Mouse (Mus musculus) lung, embryonic 14.5 days (tissue): ENCODE results near the gene Sag. TPM values are rescaled to one million over a fixed set of nuclear protein-coding genes. Genes with fewer than 3 reads are reported as not detected.

ENCODE experiments used
- ATAC-seq: fragments of 200-750 bp; cut with Nextera tagmentation; 2 replicates; pipeline ENCODE4 v1.8.0; 2017; ENCODE audit warnings: mild to moderate bottlenecking, moderate TSS enrichment, moderate library complexity; ENCODE audit not compliant: insufficient read depth
- DNase-seq: peaks from one replicate; pipeline ENCODE4 v3.0.0-alpha.2; 2015
- H3K27ac ChIP-seq: fragments of 300-500 bp; sonication (generic); 2 replicates; pipeline ENCODE4 v1.5.1; 2014; ENCODE audit warnings: low read depth, mild to moderate bottlenecking, moderate library complexity
- H3K27me3 ChIP-seq: fragments of 300-500 bp; sonication (generic); 2 replicates; pipeline ENCODE4 v1.6.1; 2014; ENCODE audit warnings: low read length, control low read depth; ENCODE audit not compliant: insufficient read depth
- H3K36me3 ChIP-seq: fragments of 300-500 bp; sonication (generic); 2 replicates; pipeline ENCODE4 v1.6.1; 2014; ENCODE audit warnings: control low read depth; ENCODE audit not compliant: insufficient read depth
- H3K4me1 ChIP-seq: fragments of 300-500 bp; sonication (generic); 2 replicates; pipeline ENCODE4 v1.6.1; 2014; ENCODE audit warnings: antibody characterized with exemption, control low read depth; ENCODE audit not compliant: insufficient read depth
- H3K4me2 ChIP-seq: fragments of 300-500 bp; sonication (generic); 2 replicates; pipeline ENCODE4 v1.6.1; 2014; ENCODE audit warnings: mild to moderate bottlenecking
- H3K4me3 ChIP-seq: fragments of 300-500 bp; sonication (generic); 2 replicates; pipeline ENCODE4 v1.5.1; 2014; ENCODE audit warnings: low read depth, low read length
- H3K9ac ChIP-seq: fragments of 300-500 bp; sonication (generic); 2 replicates; pipeline ENCODE4 v1.6.1; 2014
- H3K9me3 ChIP-seq: fragments of 300-500 bp; sonication (generic); 2 replicates; pipeline ENCODE4 v1.6.1; 2016; ENCODE audit warnings: low read depth, low read length, control low read depth
- CTCF ChIP-seq: IDR thresholded peaks from 2 replicates; pipeline ENCODE4 v1.5.1; 2016; ENCODE audit warnings: antibody characterized with exemption, low read depth
- WGBS: fragments of 180-500 bp; shearing (Covaris S2); extraction: QIAGEN DNeasy Blood & Tissue Kit; methylation state at CpG from one replicate; pipeline ENCODE4 v1.1.7; 2014; 5-methylcytosine and 5-hydroxymethylcytosine counted together
- polyA plus RNA-seq: library from polyadenylated mRNA; unstranded; fragments of >200 nt; fragmentation: Nextera tagmentation; extraction: Ambion mirVana; gene quantifications from 2 replicates; pipeline ENCODE4 v1.2.1, GENCODE M21; 2014

The Sag gene
- polyA plus RNA-seq, 1 experiment from 2014 or later: 2.0 TPM

DNA sequence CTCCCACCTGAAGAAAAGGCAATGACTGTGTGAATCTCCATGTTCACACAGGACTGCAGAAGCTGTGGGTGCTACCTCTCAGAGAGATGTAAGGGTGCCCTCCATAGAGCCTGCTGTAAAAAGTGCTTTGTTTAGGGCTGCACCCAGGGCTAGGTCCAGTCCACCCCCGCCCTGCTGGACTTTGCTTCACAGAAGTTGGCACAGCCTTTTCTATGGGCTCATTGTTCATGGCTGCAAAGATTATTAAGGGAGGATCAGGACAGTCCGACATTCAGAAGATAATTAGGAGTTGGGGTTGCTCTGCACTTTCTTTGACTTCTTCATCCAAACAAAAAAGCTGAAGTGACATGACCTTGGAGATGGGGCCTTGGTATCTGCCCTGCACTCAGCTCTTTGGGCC, 89.0 kb downstream of the Sag start:
- no peak for ATAC-seq
- Histone ChIP-seq H3K4me1 (no peaks in the 10 kb centered on the region; the same call in 1 of the 2 replicates), H3K27me3 (no peaks in the 10 kb centered on the region), H3K4me2 (no peak overlapping the region), H3K36me3 (no peaks in the 10 kb centered on the region), H3K9ac (no peak overlapping the region), H3K9me3 (no peaks in the 10 kb centered on the region), H3K4me3 (no peak overlapping the region), H3K27ac (no peak overlapping the region)
- 81% methylated on average over 2 of the region's 2 CpGs for WGBS
- no peak for TF ChIP-seq CTCF
- no peak for DNase-seq

- no peak overlapping the region for H3K27ac ChIP-seq
- H3K4me2 ChIP-seq: no peak overlapping the region
- no peak overlapping the region for H3K4me3 ChIP-seq
- DNase-seq: no peak
- WGBS: 93% methylated on average over 4 of the region's 4 CpGs
- H3K9me3 ChIP-seq: no peaks in the 10 kb centered on the region
- no peak overlapping the region for H3K9ac ChIP-seq
- H3K36me3 ChIP-seq: no peaks in the 10 kb centered on the region
- no peaks in the 10 kb centered on the region for H3K27me3 ChIP-seq
- no peak for ATAC-seq
- no peaks in the 10 kb centered on the region; the same call in 1 of the 2 replicates for H3K4me1 ChIP-seq
- no peak for TF ChIP-seq CTCF
These were observed 89.9 kb downstream of the Sag start for GRCm38 (mm10) chr1:87893414-87893813.

Other genes starting within 250 kb of the Sag start
- gene Ngef, start 229.8 kb upstream of the Sag start, polyA plus RNA-seq: 1.1 and 1.5 TPM in 2 replicates
- 9.3 and 11.2 TPM in 2 replicates for gene Inpp5d, start 183.4 kb upstream of the Sag start, polyA plus RNA-seq
- 27.0 and 31.5 TPM in 2 replicates for gene Atg16l1, start 47.8 kb upstream of the Sag start, polyA plus RNA-seq
- gene Dgkd, start 49.6 kb downstream of the Sag start, polyA plus RNA-seq: 32.8 and 36.1 TPM in 2 replicates
- gene Usp40, start 204.9 kb downstream of the Sag start, polyA plus RNA-seq: 35.6 and 36.7 TPM in 2 replicates